Mouse (Mus musculus): Measurements from ENCODE around the gene Rras.

DNA sequence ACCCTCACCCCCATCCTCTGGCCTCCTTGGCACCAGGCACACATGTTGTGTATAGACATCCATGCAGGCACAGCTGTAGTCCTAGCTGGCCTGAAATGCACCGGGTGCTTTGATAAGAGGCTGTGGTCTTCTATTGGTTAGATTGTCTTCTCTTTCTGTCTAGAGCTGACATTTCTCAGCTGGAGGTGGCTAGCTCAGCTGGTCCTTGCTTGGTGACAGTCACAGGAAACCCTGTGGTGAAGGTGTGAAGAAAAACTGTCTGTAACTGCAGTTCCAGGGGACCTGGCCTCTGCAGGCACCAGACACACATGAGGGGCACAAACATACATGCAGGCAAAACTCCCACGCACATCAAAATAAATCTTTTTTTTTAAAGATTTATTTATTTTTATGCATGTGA is 51.9 kb downstream of the Rras start:
- TF ChIP-seq TAL1 (conservative IDR thresholded peaks at IDR 0.05; ENCODE audit: low read depth, low read length) (no peak), CTCF (IDR thresholded peaks at IDR 0.05; ENCODE audit: low read depth, low read length) (no peak), POLR2AphosphoS5 (IDR thresholded peaks at IDR 0.05; ENCODE audit: insufficient replicate concordance, low read depth, low read length) (no peak), GATA1 (IDR thresholded peaks at IDR 0.05; ENCODE audit: borderline replicate concordance, low read length) (no peak)
